Comparison of ENCODE assay signal across 13 mouse cellular contexts in the genomic region with DNA sequence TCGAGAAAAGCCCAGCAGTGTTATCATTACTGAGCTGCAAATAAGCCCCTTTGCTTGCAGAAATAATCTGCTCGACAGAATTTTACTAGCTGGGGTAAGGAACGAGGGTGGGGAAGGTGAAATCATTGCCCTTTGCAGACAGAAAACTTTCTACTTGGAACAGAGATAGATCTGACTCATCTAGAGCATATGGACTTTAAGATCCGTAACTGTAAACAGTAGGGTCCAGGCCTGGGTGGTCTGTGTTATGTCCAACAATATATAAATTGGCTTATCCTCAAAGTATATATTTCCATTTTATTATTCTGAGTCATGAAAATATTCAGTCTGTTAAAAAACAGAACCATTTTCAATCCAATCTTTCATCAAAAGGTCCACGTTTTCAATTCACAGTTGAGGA.
"Had no signal": no experiment of that assay in that cellular context is flagged by ENCODE, and none has a peak within 500 bp of the region (broad histone marks: within the 10 kb centered on the region; RNA-seq: fewer than 3 reads in every experiment).

No protein-coding gene starts in this region.

- H3K9ac ChIP-seq: limb, embryonic 12.5 days; liver, embryonic 14.5 days; midbrain, embryonic 15.5 days; neural tube, embryonic 12.5 days had no signal

- H3K4me3 ChIP-seq: limb, embryonic 12.5 days; midbrain, embryonic 10.5 days; midbrain, embryonic 15.5 days; neural tube, embryonic 12.5 days had no signal

- DNase-seq: kidney, adult 8-10 months; kidney, postnatal 25 days; layer of hippocampus, postnatal 36 days; lung, adult 18-20 months; lung, postnatal 4 days; thymus, postnatal 4 days had no signal

- H3K36me3 ChIP-seq: limb, embryonic 12.5 days; midbrain, embryonic 10.5 days; midbrain, embryonic 15.5 days; neural tube, embryonic 12.5 days had no signal

- H3K4me2 ChIP-seq: limb, embryonic 12.5 days; midbrain, embryonic 15.5 days; neural tube, embryonic 12.5 days had no signal

- ATAC-seq: inflammation-experienced regulatory T-cells, adult 6 months; lung, postnatal 0 days; midbrain, embryonic 15.5 days had no signal

- H3K9me3 ChIP-seq: limb, embryonic 12.5 days; midbrain, embryonic 10.5 days; midbrain, embryonic 15.5 days; neural tube, embryonic 12.5 days had no signal

- H3K4me1 ChIP-seq: limb, embryonic 12.5 days; midbrain, embryonic 10.5 days; midbrain, embryonic 15.5 days; neural tube, embryonic 12.5 days had no signal

- H3K27me3 ChIP-seq: limb, embryonic 12.5 days; midbrain, embryonic 15.5 days; neural tube, embryonic 12.5 days had no signal

- H3K27ac ChIP-seq: limb, embryonic 12.5 days; liver, embryonic 14.5 days; midbrain, embryonic 10.5 days; midbrain, embryonic 15.5 days; neural tube, embryonic 12.5 days had no signal
